Mouse (Mus musculus) kidney, adult 8-10 months (tissue): ENCODE measurements around the gene Pard6a.

Source experiments
- DNase-seq, 2 experiments: peaks; one replicate each; pipeline ENCODE4 v3.0.0; 2022

Pard6a gene

GRCm38 (mm10) chr8:105702731-105703415, 1.9 kb downstream of the Pard6a start:
- no peak for DNase-seq

GRCm38 (mm10) chr8:105704146-105704812, 3.3 kb downstream of the Pard6a start:
- no peak for DNase-seq

- DNase-seq, result no peak
Measured at GRCm38 (mm10) chr8:105704955-105705354, 4.0 kb downstream of the Pard6a start.

GRCm38 (mm10) chr8:105706426-105706825, 5.5 kb downstream of the Pard6a start:
- no peak for DNase-seq

- DNase-seq, result peak; percentile 89 to 92
Measured at GRCm38 (mm10) chr8:105707498-105708403, 6.8 kb downstream of the Pard6a start, which contains the start of the genes 4933405L10Rik and Enkd1. 4933405L10Rik (plus strand) TSS chr8:105707655. Enkd1 (minus strand) TSS chr8:105708210.

DNA sequence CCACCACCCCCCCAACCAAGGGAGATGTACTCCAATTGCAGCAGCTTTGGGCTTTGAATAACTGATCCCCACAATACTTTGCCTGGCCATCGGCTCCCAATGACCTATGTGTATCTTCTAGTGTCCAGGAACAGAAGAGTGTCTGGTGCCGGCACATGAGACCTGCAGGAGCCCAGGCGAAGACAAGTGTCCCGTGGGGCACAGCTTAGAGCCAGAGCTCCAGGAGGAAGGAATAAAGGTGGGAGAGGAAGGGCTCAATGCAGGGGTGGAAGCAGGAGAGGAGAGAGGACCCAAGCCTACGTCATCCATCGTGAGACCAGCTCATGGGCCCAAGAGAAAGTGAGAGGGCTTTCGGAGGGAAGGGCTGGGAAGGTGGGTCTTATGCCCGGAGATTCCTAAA, 7.7 kb downstream of the Pard6a start:
- DNase-seq, result no peak

GRCm38 (mm10) chr8:105709317-105709716, 8.4 kb downstream of the Pard6a start:
- DNase-seq, result no peak

GRCm38 (mm10) chr8:105712286-105712685, 11.3 kb downstream of the Pard6a start:
- no peak for DNase-seq

- peak; percentile 74 to 91 for DNase-seq
Measured at GRCm38 (mm10) chr8:105714139-105714538, 13.2 kb downstream of the Pard6a start.

GRCm38 (mm10) chr8:105715042-105715441, 14.1 kb downstream of the Pard6a start:
- no peak for DNase-seq

DNA sequence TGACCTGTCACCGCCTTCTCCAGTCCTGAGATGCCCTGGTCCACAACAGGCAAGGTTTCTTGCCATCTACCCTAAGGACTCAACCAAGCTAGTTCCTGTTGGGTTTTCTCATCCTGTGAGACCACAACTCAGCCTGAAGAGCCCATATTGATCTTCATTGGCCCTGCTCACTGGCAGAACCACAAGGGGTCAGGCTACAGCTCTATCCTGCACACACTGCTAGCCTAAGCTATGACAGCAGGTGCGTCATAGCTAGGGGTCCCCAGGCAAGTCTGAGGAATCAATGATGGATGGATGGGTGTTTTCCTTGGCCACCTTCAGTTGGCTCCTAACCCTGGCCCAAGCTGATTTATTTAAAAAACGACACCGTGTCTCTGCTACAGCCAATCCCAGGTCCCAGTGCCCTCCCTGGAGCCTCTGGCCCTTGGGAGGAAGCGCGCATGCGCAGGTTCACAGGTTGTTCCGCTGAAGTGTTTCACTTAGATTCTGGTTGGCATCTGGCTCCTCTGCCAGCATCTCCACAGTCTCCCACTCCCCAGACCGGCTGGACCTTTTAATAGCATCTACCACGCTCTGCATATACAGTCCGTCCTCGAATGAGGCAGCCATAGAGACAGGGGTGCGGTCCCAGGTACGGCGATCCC, 15.5 kb downstream of the Pard6a start:
- DNase-seq, result no peak

DNA sequence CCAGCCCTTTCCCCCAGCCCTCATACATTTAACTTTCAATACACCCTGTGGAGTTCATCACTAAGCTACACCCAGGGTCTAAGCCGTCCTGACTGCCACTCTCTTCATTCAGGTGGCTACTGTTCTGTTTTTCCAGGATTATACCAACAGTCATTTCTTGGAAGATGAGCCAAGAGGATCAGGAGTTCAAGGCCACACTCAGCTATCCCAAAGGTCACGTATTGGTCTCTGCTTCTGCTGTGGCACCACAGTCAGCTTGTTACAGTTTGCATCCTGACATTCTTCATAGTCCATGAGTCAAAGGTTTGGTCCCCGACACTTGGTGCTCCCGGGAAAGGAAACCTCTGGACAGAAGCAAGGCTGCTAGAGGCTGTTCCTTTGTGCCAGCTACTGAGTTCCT, 18.7 kb downstream of the Pard6a start:
- DNase-seq, result no peak

DNA sequence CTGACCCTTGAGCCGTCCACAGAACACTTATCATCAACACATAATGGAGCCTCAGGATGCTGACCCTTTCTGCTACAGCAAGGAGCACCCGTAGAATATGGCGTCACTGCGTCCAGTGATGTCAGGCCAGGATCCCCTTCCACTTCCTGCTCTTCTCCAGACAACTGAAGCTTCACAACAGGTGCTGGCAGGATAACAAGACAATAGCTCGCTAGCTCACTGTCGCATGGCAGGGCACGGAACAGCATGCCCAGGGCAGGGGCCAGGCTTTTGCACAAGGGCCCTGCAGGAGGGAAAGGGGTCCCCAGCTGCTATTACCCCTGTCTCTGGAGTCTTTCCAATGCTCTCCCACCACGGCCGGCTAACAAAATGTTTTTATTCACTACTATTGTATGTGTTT, 21.9 kb downstream of the Pard6a start:
- DNase-seq, result no peak

DNA sequence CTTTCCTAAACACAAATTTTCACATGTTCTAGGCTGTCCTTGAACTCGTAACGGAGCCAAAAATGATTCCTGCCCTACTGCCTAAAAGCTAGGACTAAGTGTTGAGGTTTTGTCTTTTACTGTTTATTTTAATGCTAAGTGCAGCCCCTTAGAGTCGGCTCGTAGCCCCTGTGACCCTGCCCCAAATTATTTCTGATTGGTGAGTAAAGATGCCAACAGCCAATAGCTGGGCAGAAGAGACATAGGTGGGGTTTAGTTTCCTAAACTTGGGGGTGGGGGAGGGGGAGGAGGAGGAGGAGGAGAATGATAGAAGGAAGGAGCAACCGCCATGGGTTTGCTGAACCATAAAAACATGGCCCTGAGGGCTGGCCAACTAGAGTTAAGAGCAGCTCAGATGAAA, 24.8 kb downstream of the Pard6a start:
- DNase-seq, result no peak

- peak; percentile 54 to 72 for DNase-seq
Measured at GRCm38 (mm10) chr8:105727397-105728124, 26.6 kb downstream of the Pard6a start.

DNA sequence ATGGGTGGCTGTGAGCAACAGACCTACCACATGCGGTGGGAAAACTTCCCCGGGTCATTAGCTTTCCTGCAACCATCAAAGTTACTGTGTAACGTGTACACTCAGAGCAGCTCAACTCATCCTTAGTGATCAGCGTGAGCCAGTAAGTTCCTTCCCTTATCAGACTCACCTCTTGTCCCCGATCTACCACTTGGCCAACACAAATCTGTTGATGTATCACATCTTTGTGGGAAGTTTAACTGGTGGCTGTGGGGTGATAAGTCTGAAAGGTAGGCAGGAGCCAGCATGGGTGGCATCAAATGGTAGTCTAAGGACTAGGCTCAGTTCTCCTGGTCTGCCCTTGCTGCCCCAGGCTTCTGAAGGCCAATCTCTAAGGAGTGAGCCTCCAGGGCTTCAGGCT, 31.2 kb downstream of the Pard6a start:
- DNase-seq, result no peak

- no peak for DNase-seq
Measured at GRCm38 (mm10) chr8:105739216-105739615, 38.3 kb downstream of the Pard6a start.

GRCm38 (mm10) chr8:105743301-105743700, 42.4 kb downstream of the Pard6a start:
- DNase-seq, result no peak

DNA sequence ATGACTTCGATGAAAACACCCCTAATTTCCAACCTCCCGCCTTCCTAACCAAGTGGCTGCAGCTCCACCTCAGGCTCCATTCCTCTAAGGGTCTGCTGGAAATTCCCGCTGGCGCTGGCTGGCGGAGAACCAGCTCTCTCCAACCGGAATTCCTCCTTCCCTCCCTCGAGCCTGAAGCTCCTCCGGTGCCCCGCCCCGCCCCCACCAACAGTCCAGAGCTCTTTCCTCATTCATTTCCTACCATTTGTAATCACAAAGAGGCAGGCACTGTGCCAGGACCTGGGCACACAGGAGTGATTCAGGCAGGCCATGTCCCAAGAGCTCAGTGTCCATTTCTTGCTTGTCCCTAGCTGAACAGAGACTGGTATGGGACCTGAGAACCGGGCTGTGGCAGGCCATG, 49.7 kb downstream of the Pard6a start:
- DNase-seq, result peak; percentile 81 to 82
